Mouse (Mus musculus) spleen, adult 2 months (tissue): ENCODE results near the gene Olfr945.

Experiments
- CTCF ChIP-seq: fragments of 200-500 bp; IDR thresholded peaks from 2 replicates; pipeline ENCODE4 v1.5.1; 2011; ENCODE audit warnings: mild to moderate bottlenecking, inconsistent platforms; ENCODE audit not compliant: insufficient read depth, insufficient read length, insufficient replicate concordance; ENCODE audit errors: extremely low read depth
- POLR2A ChIP-seq: fragments of 200-500 bp; IDR thresholded peaks from 2 replicates; pipeline ENCODE4 v1.6.1; 2011; ENCODE audit warnings: low read depth, low read length, inconsistent platforms

DNA sequence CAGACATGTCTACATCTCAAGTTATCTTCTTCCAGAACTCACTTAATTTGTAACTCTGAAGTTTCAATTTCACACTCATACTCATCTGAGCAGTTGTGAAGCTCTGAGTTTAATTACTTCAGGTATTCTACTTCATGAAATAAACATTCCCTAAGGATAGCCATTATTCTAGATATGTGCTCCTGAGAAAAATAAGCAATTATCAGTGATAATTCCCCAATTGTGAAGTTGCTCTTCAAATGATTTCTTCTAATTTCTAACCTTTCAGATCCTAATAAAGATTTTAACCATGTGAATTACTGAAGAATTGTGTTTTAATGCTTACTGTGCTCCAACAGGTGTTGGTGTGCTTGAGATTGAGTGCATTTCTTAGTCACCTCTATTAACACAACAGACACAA, 49.3 kb upstream of the Olfr945 start, which contains the start of gene Olfr948:
- TF ChIP-seq POLR2A (no peak), CTCF (no peak)
